Mouse (Mus musculus) kidney, postnatal 4 days (tissue): ENCODE data around the gene Vps16.

Experiments
- DNase-seq, 2 experiments: peaks; one replicate each; pipeline ENCODE4 v3.0.0; 2021; ENCODE audit warnings: mixed read lengths in 2 of 2

The Vps16 gene

DNA sequence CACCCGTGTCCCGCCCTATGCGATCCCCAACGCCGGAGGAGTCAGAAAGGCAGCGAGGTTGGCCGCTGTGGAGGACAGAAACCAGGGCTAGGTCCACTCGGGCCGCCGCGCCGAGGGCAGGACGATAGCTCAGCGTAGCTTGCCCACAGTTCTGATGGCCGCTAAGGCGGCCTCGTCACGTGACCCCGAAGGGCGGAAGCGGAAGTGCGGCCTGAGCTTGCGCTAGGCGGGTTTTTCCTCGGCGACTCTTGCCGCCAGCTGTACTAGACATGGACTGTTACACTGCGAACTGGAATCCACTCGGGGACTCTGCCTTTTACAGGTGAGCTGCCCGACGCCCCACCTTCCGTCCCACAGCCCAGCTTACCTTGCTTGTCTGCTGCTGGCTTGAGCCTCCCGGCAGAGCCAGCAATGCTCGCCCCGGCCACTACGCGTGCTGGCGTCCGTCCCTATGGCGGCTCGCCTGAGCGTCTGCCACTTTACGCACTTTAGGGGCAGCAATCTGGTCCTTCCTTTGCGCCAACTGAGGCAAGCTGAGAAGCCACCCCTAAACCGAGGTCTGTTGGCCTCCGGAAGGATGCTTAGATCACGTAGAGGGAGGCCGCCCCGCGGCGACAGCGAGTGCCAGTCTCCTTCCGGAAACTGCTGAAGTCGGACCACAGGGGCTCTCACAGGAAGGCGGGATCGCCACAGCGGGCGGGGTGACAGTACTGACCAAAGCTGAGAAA, at the start of gene Vps16, which contains the start of gene Pced1a:
Gene Vps16 (plus strand): TSS at position 214 of the 728 bp plus-strand sequence.
Gene Pced1a (minus strand): TSS at position 576 of the 728 bp plus-strand sequence.
- DNase-seq = peak; percentile 95 to 97

DNA sequence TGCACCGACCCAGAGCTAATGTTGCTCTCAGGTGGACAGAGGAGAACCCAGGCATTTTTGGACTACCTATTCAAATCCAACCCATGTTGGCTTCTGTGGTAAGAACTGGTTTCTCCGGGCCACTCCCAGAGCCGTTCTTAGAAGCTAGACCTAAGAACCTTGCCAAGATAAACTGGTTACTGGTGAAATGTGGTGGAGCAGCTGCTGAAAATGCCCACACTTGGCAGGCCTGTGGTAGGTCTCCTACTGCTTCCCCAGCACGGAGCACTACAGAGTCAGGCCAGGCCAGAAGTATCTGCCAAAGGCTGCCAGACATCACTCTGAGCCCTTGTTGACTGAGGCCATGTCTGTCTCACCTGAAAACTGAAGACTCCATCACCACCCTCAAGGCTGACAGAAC, 49.2 kb upstream of the Vps16 start:
- DNase-seq = no peak

DNA sequence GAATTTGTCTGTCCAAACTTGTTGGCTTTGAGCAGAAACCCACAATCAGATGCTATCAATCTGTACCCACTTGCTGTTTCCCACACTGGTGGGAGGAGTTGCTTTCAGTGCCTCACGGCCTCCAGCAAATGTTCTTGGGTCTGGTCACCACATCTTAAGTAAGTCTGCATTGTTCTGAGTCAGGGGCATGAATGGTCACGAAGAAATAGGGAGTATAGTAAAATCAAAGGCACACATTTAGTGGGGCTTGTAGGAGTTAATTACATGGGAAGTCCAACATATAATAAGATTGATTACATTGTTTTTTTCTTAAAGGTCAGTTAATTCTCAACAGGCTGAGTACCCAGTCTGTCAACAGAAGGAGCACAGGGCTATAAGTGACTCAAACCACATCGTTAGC, 40.9 kb upstream of the Vps16 start:
- no peak for DNase-seq

DNA sequence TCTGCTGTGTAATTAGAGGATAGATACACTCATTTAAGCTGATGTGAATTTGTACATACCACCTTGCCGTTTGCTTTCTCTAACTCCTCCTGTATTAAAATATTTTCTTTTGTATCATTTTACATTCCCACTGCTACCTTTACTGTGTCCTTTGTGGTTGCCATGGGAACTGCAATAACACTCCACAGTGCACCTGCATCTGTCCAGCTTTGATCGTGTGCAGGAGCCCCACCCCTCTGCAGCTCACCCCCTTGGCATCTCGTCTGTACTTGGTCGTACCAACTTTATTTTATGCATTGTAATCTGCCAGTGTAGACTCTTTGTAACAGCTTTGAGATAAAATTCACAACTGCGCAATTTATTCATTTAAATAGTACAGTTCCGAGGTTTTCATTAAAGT, 40.2 kb upstream of the Vps16 start:
- no peak for DNase-seq

DNA sequence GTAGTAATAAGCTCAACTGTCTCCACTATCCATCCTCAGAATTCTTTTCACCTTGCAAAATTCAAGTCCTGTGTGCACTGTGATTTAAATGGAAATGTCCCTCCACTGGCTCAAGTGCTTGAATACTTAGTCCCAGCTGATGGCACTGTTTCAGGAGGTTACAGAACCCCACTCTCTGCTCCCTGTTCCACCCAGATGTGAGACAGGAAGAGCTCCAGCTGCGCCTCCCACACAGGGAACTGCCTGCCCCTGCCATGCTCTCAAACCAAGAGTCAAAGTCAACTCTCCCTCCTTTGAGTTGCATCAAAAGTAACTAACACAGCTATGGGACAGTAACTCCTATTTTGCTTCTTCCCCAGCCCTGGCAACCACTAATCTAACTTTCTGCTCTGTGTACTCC, 37.9 kb upstream of the Vps16 start:
- no peak for DNase-seq

DNA sequence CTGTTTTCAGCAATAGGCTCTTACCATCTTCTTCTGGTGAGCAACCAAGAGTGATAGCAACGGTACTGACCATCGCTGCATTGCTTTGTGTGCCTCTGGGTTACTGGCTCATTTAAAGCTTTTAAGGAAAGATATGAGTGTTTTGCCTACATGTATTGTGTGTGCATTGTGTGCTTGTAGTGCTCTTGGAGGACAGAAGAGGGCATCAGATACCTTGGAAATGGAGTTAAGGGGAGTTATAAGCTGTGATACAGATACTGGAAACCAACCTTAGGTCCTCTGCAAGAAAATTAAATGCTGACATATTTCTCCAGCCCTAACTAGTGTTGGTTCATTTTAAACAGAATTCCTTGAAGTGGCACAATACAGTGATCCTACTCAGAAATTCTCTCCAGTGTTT, 35.3 kb upstream of the Vps16 start:
- no peak for DNase-seq

DNA sequence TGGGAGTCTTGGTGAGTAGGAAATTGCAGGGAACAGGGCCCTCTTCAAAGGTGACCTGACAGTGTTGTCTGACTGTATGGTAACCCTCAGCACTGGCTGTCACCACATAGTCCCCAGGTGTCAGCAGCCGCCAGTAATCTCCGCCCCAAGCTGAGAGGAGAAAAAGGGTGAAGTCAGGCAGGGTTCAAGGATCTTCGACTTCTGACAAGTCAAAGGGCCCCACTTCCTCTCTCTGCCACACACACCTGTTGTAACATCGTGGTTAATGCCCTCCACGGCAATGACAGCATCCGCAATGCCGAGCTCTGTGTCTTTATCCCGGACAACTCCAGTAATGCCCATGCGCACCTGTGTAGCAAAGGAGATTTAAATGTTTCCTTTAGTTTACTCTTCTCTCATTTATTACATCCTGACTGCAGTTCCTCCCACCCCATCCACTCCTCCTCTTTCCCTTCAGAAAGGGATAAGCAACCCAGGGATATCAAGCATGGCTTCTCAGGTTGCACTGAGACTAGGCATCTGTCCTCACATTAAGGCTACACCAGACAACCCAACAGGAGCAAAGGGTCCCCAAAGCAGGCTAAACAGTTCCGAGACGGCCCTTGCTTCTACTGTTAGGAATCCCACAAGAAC, 33.0 kb upstream of the Vps16 start:
- no peak for DNase-seq

DNA sequence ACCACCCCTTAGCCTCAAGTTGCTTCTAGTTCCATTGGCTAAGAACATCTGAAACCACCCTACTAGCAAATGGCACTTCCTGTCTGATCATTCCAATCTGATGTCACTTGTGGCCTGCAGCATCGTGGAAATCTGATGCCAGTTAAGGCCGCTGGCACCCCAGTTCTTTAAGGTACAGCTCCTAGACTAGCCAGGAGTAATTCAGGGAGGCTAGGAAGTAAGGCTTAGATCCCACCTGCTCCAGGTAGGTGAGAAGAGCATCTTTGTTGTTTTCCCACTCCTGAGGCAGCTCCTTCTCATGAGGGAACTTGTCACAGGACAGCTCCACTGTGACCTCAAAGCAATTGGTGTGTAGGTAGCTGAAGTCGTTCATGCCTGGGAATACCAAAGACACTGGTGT, 31.3 kb upstream of the Vps16 start:
- no peak for DNase-seq

DNA sequence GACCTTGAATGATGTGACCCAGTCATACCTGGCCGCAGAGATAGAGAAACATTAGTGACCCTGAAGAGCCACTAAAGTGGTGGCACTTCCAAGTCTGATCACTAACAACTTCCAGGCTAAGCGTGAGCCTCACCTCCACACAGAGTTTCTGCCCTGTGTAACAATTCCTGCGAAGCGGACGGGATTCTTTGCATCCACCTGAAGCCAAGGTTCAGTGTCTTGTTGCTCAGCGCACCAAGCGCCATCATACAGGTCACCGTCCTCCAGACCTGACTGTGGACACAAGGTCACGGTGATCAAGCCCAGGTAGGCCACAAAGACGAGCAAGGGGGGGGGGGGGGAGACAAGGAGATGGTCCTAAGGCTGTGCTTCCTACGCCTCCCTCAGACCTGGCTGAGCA, 28.4 kb upstream of the Vps16 start:
- no peak for DNase-seq

DNA sequence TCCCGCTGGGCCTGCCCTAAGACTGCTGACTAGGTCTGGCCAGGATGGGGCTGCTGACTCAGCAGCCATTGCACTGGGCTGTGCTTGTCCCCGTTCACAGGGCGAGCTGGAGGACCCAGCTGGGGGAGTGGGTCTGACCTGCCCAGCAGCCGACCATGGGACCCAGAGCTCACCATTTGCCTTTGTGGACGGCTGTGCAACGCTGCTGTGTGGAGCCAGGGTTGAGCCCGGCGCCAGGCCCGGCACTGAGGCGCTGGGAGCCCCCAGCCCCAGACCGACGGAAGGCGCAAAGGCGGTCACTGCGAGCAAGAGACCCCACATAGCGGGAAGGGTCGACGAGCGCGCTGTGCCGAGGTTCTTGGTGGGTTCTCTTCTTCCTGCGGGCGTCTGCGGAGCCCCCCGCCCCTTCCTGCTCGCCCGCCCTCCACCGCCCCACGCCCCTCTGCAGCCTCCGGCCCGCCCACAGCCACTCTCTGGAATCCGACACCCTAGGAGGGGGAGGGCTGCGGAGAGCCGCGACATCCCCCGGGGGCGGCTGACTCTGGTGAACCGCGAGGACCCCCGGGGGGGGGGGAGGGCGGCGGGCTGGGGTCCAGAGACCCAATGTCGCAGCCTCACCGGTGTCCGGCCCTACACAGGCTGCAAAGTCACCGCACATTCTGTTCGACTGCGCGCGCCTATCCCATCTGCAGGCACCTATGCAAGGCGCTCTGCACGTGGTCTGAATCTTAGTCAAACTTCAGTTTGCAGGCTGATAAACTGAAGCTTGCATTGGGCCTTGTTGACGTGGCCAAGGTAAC, 26.8 kb upstream of the Vps16 start, which contains the start of gene Cpxm1:
Gene Cpxm1 (minus strand): TSS at position 389 of the 800 bp plus-strand sequence.
- DNase-seq = peak; percentile 73 to 80

DNA sequence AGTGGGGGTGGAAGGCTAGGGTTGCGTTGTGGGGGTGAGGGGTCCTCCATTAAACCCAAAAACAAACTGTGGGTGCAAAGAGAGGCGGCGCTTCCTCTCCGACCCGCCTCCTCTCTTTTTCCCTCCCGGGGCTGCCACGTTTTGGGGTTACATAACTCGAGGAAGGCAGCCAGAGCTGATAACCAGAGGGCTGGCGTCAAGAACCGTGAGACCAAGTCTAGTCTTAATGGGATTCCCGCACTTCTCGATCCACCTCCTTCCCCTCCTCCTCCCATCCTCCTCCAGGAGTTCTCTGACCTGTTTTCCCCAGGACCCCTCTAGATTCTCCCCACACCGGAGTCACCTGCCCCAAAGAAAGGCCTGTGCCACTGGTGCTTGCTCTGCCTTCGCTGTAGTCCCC, 26.0 kb upstream of the Vps16 start:
- peak in 1 of 2 experiments; percentile 23 for DNase-seq

DNA sequence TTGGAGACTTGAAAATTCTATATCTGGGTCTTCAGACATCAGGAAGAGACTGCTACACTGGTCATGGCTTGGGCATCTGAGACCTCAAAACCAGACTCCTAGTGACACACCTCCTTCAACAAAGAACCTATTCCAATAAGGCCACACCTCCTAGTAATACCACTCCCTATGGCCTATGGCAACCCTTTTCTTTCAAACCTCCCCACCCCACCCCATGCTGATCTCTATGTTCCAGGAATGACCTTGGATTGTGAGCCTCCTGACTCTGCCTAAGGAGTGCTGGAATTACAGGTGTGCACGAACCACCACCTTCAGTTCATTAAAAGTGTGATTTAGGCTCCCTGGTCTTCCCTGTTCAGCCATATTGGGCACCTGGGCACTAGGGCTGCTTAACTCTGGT, 24.1 kb upstream of the Vps16 start:
- no peak for DNase-seq

DNA sequence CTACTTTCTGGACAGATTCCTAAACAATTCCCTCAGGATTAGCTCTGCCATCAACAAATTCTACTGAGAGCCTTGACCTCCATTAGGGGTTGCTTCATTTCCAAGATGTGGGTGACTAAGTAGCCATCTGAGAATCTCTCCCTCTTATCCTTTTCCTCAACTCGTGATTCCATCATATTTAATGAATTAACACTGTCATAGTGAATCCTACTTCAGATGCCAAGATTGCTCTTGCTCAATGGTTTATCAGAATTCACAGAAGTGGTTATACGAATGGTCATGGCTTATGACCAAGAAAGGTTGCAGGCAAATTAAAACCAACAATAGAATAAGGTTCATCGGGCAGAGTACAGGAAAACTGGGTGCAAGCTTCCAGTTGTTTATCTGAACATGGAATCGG, 22.2 kb upstream of the Vps16 start:
- no peak for DNase-seq

DNA sequence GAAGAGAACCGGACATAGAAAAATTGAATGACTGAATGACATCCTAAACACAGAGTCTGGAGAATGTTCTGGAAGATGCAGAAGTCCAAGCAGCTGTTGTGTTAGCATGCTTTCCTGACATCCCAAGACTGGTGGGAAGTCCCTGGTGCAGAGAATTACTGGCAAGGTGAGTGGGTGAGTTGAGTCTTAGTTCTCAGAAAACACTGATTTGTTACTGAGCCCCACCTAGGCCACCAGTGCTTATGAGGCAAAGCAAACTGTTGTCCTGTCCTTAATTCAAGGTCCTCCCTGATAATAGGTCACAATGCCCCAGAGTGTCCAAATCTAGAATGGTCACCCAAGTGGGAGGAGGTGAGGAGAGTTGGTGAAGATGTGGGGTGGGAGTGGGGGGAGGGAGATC, 19.2 kb upstream of the Vps16 start, which contains the start of the genes Gm28372 and 1700020A23Rik:
Gene Gm28372 (plus strand): TSS at position 301 of the 400 bp plus-strand sequence.
Gene 1700020A23Rik (plus strand): TSS at position 321 of the 400 bp plus-strand sequence.
- DNase-seq = no peak

DNA sequence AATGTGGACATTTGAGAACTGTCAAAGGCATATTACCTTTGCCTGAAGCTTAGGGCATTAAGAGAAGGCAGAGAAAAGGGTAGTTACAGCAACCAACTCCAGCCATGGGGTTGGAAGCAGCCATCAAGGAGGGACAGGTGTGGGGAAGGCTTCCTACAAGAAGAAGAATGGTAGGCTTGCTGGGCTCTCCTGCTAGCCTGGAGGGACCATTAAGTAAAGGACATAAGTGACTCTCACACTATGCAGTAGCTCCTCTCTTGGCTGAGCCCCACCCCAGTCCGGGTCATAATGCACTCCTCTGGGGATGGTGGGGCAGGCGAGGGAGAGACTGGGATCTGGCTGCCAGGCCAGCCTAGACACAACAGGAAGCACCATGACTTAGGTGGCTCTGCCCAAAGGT, 18.0 kb upstream of the Vps16 start, which contains the start of gene Tmem239:
Gene Tmem239 (plus strand): TSS at position 301 of the 400 bp plus-strand sequence.
- DNase-seq = no peak

DNA sequence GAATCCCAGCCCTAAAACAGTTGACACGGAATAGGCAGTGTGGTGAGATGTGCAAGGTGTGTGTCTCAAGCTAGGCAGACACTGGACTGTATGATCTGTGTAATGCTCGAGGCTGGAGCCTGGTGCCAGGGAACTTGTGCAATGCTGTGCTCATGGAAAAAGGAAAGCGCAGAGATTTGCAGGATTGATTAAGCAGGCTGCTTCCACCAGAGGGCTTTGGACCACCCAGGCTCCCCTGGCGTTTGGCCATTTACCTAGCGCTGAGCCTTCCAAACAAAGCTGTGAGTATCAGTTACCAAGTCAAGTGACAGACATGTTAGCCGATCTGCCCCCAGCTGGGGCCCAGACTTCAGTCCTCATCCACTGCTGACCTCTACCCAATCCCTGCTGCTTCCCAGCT, 15.9 kb upstream of the Vps16 start:
- DNase-seq = peak in 1 of 2 experiments; percentile 30

DNA sequence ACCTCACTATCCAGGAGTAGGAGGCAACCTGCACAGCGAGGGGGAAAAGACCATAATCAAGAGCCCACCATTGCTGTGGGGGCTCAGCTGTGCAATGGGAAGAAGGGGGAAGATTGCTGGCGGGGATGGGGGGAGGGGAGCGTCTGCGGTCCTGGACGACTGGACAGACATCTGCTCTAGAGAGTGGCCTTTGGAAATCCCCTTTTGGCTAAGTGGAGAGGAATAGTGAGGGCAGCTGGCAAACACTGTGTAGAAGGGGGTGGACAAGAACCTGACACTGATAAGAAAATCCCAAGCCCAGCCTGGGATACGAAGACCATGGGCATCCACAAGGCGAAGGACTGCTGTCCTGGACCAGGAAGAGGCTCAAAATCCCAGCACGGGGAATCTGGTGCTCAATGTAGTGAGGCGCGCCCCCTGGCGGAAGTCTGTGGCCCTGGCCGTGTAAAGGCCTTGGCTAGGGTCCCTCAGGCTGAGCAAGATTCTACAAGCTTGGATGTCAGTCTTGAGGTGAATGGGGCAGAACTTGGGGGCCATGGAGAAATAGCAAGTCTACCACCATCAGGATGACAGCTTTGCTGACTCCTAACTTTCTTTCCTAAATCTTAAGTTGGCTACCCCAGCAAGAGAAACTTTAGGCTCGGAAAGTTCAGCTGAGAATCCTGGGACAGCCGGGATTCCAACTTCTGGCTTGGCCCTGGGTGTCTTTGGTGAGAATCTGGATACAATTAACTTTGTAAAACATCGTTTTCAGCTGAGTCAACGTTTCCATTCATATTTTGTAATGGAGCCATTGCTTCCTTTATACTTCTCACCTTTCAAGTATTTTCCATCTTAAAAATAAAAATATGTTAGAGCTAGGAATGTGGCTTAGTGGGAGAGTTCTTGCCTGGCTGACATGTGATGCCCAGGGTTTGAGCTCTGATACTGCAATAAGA, 12.3 kb upstream of the Vps16 start:
- DNase-seq = peak; percentile 93 to 94

DNA sequence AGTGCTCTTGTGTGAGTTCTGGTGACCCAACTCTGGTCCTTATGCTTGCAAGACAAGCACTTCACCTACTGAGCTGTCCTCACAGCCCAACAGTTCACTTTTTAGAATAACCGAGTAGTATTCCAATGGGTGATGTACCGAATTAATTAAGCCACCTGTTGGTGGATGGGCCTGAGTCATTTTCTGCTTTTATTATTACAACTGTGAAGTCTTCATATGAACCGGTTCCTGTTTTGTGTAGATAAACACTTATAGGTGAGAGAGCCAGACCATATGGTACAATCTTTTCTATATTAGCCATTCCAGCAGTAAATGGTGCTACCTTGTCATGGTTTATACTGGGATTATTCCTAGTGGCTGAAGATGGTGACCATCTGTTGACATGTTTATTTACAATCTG, 11.4 kb upstream of the Vps16 start:
- DNase-seq = no peak

DNA sequence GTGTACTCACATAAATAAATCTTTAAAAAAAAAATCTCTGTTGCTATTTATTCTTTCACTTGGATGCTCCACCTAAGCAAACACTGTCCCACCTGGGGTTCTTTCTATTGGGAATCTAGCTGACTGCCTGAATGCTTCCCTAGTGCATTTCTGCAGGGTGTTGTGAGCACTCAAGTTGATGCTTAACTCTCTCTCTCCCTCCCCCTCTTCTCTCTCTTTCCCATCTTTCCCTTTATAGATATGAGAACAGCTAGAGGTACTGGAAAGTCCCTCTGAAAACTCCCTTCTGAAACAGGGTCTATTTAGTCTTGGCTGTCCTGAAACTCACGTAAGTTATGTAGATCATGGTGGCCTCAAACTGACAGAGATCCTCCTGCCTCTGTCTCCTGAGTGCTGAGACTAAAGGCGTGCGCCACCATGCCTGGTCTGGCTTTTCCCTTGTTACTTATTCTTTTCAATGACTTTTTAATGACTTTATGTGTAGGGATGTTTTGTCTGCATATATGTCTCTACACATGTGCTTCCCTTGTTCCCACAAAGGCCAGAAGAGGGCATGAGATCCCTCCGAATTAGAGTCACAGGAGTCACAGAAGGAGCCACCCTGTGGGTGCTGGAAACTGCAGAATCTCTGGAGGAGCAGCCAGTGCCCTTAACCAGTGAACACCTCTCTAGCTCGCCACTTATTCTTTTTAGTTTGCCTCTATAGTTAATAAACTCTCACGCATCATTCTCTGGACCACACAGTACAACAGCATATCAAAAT, 9.9 kb upstream of the Vps16 start:
- DNase-seq = peak in 1 of 2 experiments; percentile 19

DNA sequence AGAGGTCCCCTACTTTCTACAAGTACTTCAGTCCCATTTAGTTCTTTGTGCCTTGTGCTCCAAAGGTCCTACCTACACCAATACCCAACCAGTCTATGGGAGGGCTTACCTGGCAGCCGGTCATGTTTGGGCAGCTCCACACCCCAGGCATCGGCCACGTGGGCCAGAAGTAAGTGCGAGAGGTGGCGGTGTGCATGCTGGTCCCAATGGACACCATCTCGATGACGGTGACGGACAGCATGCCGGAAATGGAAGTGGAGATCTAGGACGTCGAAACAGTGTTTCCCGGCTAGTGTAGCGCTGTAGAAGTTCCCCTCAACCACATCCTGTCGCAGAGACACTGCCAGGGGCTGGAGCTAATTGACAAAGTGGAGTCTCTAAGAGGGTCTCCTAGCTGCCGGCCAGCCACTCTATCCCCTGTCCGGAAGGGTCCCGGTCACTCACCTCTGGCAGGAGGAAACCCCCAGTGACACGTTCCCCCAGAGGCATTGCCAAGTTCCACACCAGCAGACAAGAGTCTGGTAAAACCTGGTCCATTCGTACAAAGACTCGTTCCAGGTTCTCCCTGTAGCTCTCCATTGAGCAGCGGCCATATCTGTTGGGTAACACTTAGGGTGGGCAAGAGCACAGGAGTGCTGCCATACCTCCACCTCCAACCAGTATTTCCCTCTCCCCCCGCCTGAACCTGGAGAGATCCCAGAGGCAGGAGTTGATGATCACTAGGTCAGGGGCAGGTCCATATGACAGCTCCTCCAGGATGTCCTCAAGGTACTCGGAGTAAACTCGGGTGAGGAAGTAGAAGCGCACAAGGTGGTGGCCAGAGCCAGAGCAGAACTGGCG, 2.1 kb upstream of the Vps16 start:
- DNase-seq = no peak
